Mouse (Mus musculus): ENCODE measurements around the gene Rps12-ps3.

The Rps12-ps3 gene

GRCm38 (mm10) chr19:59316571-59316970 is 5.5 kb upstream of the Rps12-ps3 start:
- no peaks in the 10 kb centered on the region for H3K9me3 ChIP-seq (ENCODE audit: low read length)
- TF ChIP-seq CTCF (conservative IDR thresholded peaks at IDR 0.05; ENCODE audit: low read length): 0 out of 2 replicates have a peak, but pooled peaks have one; percentile 19
- TF ChIP-seq POU5F1 (IDR thresholded peaks at IDR 0.05; ENCODE audit: borderline replicate concordance, low read length): no peak
- TF ChIP-seq NANOG (IDR thresholded peaks at IDR 0.05; ENCODE audit: borderline replicate concordance, low read length): no peak
- no peaks in the 10 kb centered on the region for H3K27me3 ChIP-seq (ENCODE audit: insufficient read depth, low read length)
- H3K4me3 ChIP-seq (replicated peaks; ENCODE audit: low read length): no peak overlapping the region
- peaks cover 23% of the 10 kb centered on the region for H3K36me3 ChIP-seq (ENCODE audit: insufficient read depth, low read length)
- no peaks in the 10 kb centered on the region for H3K4me1 ChIP-seq (replicated peaks; ENCODE audit: low read depth, low read length)

- no peak overlapping the region for H3K4me3 ChIP-seq (replicated peaks; ENCODE audit: low read length)
- no peak for TF ChIP-seq CTCF (conservative IDR thresholded peaks at IDR 0.05; ENCODE audit: low read length)
- TF ChIP-seq NANOG (IDR thresholded peaks at IDR 0.05; ENCODE audit: borderline replicate concordance, low read length): no peak
- TF ChIP-seq POU5F1 (IDR thresholded peaks at IDR 0.05; ENCODE audit: borderline replicate concordance, low read length): no peak
- no peaks in the 10 kb centered on the region for H3K27me3 ChIP-seq (ENCODE audit: insufficient read depth, low read length)
- no peaks in the 10 kb centered on the region for H3K36me3 ChIP-seq (ENCODE audit: insufficient read depth, low read length)
- H3K4me1 ChIP-seq (replicated peaks; ENCODE audit: low read depth, low read length): no peaks in the 10 kb centered on the region
- no peaks in the 10 kb centered on the region for H3K9me3 ChIP-seq (ENCODE audit: low read length)
These were observed 8.7 kb downstream of the Rps12-ps3 start for GRCm38 (mm10) chr19:59330816-59331225.

- H3K9me3 ChIP-seq (ENCODE audit: low read length): no peaks in the 10 kb centered on the region
- H3K4me3 ChIP-seq (replicated peaks; ENCODE audit: low read length): no peak overlapping the region
- peaks cover 4% of the 10 kb centered on the region; the same call in 1 of the 2 replicates for H3K36me3 ChIP-seq (ENCODE audit: insufficient read depth, low read length)
- H3K4me1 ChIP-seq (replicated peaks; ENCODE audit: low read depth, low read length): peaks cover 4% of the 10 kb centered on the region; the same call in 1 of the 2 replicates
- no peaks in the 10 kb centered on the region for H3K27me3 ChIP-seq (ENCODE audit: insufficient read depth, low read length)
- no peak for TF ChIP-seq POU5F1 (IDR thresholded peaks at IDR 0.05; ENCODE audit: borderline replicate concordance, low read length)
- no peak for TF ChIP-seq NANOG (IDR thresholded peaks at IDR 0.05; ENCODE audit: borderline replicate concordance, low read length)
- TF ChIP-seq CTCF (conservative IDR thresholded peaks at IDR 0.05; ENCODE audit: low read length): no peak
These were observed 14.6 kb downstream of the Rps12-ps3 start for GRCm38 (mm10) chr19:59336655-59337054.

GRCm38 (mm10) chr19:59337872-59338681 is 16.0 kb downstream of the Rps12-ps3 start:
- Histone ChIP-seq H3K4me3 (replicated peaks; ENCODE audit: low read length) (no peak overlapping the region), H3K9me3 (ENCODE audit: low read length) (no peaks in the 10 kb centered on the region), H3K27me3 (ENCODE audit: insufficient read depth, low read length) (no peaks in the 10 kb centered on the region), H3K36me3 (ENCODE audit: insufficient read depth, low read length) (peaks cover 4% of the 10 kb centered on the region; the same call in 1 of the 2 replicates), H3K4me1 (replicated peaks; ENCODE audit: low read depth, low read length) (peaks cover 7% of the 10 kb centered on the region)
- TF ChIP-seq POU5F1 (IDR thresholded peaks at IDR 0.05; ENCODE audit: borderline replicate concordance, low read length) (no peak), CTCF (conservative IDR thresholded peaks at IDR 0.05; ENCODE audit: low read length) (no peak), NANOG (IDR thresholded peaks at IDR 0.05; ENCODE audit: borderline replicate concordance, low read length) (no peak)

- Histone ChIP-seq H3K27me3 (ENCODE audit: insufficient read depth, low read length) (peaks cover 8% of the 10 kb centered on the region), H3K36me3 (ENCODE audit: insufficient read depth, low read length) (peaks cover 4% of the 10 kb centered on the region; the same call in 1 of the 2 replicates), H3K4me1 (replicated peaks; ENCODE audit: low read depth, low read length) (peaks cover 23% of the 10 kb centered on the region), H3K9me3 (ENCODE audit: low read length) (no peaks in the 10 kb centered on the region), H3K4me3 (replicated peaks; ENCODE audit: low read length) (no peak overlapping the region)
- TF ChIP-seq CTCF (conservative IDR thresholded peaks at IDR 0.05; ENCODE audit: low read length) (no peak), NANOG (IDR thresholded peaks at IDR 0.05; ENCODE audit: borderline replicate concordance, low read length) (no peak), POU5F1 (IDR thresholded peaks at IDR 0.05; ENCODE audit: borderline replicate concordance, low read length) (no peak)
These were observed 17.8 kb downstream of the Rps12-ps3 start for GRCm38 (mm10) chr19:59339908-59340307.

GRCm38 (mm10) chr19:59342964-59343363 is 20.9 kb downstream of the Rps12-ps3 start:
- no peaks in the 10 kb centered on the region for H3K9me3 ChIP-seq (ENCODE audit: low read length)
- no peak overlapping the region for H3K4me3 ChIP-seq (replicated peaks; ENCODE audit: low read length)
- no peaks in the 10 kb centered on the region for H3K36me3 ChIP-seq (ENCODE audit: insufficient read depth, low read length)
- H3K4me1 ChIP-seq (replicated peaks; ENCODE audit: low read depth, low read length): peaks cover 34% of the 10 kb centered on the region
- no peak for TF ChIP-seq NANOG (IDR thresholded peaks at IDR 0.05; ENCODE audit: borderline replicate concordance, low read length)
- no peak for TF ChIP-seq CTCF (conservative IDR thresholded peaks at IDR 0.05; ENCODE audit: low read length)
- no peak for TF ChIP-seq POU5F1 (IDR thresholded peaks at IDR 0.05; ENCODE audit: borderline replicate concordance, low read length)
- H3K27me3 ChIP-seq (ENCODE audit: insufficient read depth, low read length): peaks cover 19% of the 10 kb centered on the region

GRCm38 (mm10) chr19:59344304-59344711 is 22.2 kb downstream of the Rps12-ps3 start:
- H3K36me3 ChIP-seq (ENCODE audit: insufficient read depth, low read length): no peaks in the 10 kb centered on the region
- H3K27me3 ChIP-seq (ENCODE audit: insufficient read depth, low read length): peaks cover 30% of the 10 kb centered on the region
- peaks cover 34% of the 10 kb centered on the region for H3K4me1 ChIP-seq (replicated peaks; ENCODE audit: low read depth, low read length)
- H3K4me3 ChIP-seq (replicated peaks; ENCODE audit: low read length): peak overlapping the region; percentile 94
- H3K9me3 ChIP-seq (ENCODE audit: low read length): no peaks in the 10 kb centered on the region
- TF ChIP-seq POU5F1 (IDR thresholded peaks at IDR 0.05; ENCODE audit: borderline replicate concordance, low read length) (no peak), NANOG (IDR thresholded peaks at IDR 0.05; ENCODE audit: borderline replicate concordance, low read length) (no peak), CTCF (conservative IDR thresholded peaks at IDR 0.05; ENCODE audit: low read length) (no peak)

GRCm38 (mm10) chr19:59345081-59345657 is 23.1 kb downstream of the Rps12-ps3 start:
- Histone ChIP-seq H3K4me1 (replicated peaks; ENCODE audit: low read depth, low read length) (peaks cover 34% of the 10 kb centered on the region), H3K27me3 (ENCODE audit: insufficient read depth, low read length) (peaks cover 35% of the 10 kb centered on the region), H3K4me3 (replicated peaks; ENCODE audit: low read length) (peak overlapping the region; percentile 94), H3K36me3 (ENCODE audit: insufficient read depth, low read length) (no peaks in the 10 kb centered on the region), H3K9me3 (ENCODE audit: low read length) (no peaks in the 10 kb centered on the region)
- no peak for TF ChIP-seq POU5F1 (IDR thresholded peaks at IDR 0.05; ENCODE audit: borderline replicate concordance, low read length)
- no peak for TF ChIP-seq NANOG (IDR thresholded peaks at IDR 0.05; ENCODE audit: borderline replicate concordance, low read length)
- no peak for TF ChIP-seq CTCF (conservative IDR thresholded peaks at IDR 0.05; ENCODE audit: low read length)

Measured in E14TG2a.4 (cell line).